Mouse (Mus musculus) MEL (cell line): Measurements from ENCODE around the gene Bcl3. TPM values are rescaled to one million over a fixed set of nuclear protein-coding genes. Genes with fewer than 3 reads are reported as not detected.

Source experiments
- DNase-seq: peaks from one replicate; pipeline ENCODE4 v3.0.0; 2011; ENCODE audit warnings: low read depth, low spot score
- H3K27ac ChIP-seq: 2 replicates; pipeline ENCODE4 v1.5.1; 2012; ENCODE audit warnings: low read depth, mild to moderate bottlenecking, control low read depth, low read length, moderate library complexity; ENCODE audit not compliant: control insufficient read depth
- H3K27me3 ChIP-seq, 2 experiments: fragments of 150-350 bp in 1 of 2; sonication (generic) in 1 of 2; 2 replicates each; pipeline ENCODE4 v1.6.1; 2012; ENCODE audit warnings: low read length in 2 of 2, mild to moderate bottlenecking in 2 of 2, improper control_type of control experiment in 1 of 2, moderate library complexity in 1 of 2; ENCODE audit not compliant: insufficient read depth in 2 of 2, control insufficient read depth in 1 of 2
- H3K36me3 ChIP-seq, 2 experiments: 2 replicates each; pipeline ENCODE4 v1.6.1; 2012 to 2014; ENCODE audit warnings: low read length in 2 of 2, improper control_type of control experiment in 1 of 2, inconsistent platforms in 1 of 2, mild to moderate bottlenecking in 1 of 2; ENCODE audit not compliant: insufficient read depth in 2 of 2, control insufficient read depth in 1 of 2
- H3K4me1 ChIP-seq, 2 experiments: fragments of 150-350 bp in 1 of 2; sonication (generic) in 1 of 2; 2 replicates each; pipeline ENCODE4 v1.6.1; 2012; ENCODE audit warnings: low read length in 2 of 2, improper control_type of control experiment in 1 of 2, mild to moderate bottlenecking in 1 of 2; ENCODE audit not compliant: insufficient read depth in 2 of 2, control insufficient read depth in 1 of 2
- H3K4me3 ChIP-seq, 2 experiments: fragments of 150-350 bp in 1 of 2; sonication (generic) in 1 of 2; 2 replicates each; pipeline ENCODE4 v1.5.1; 2012; ENCODE audit warnings: low read depth in 2 of 2, low read length in 2 of 2, mild to moderate bottlenecking in 2 of 2, moderate library complexity in 2 of 2, control low read depth in 1 of 2, improper control_type of control experiment in 1 of 2; ENCODE audit not compliant: control insufficient read depth in 1 of 2, insufficient read depth in 1 of 2
- H3K79me2 ChIP-seq: 2 replicates; pipeline ENCODE4 v1.6.1; 2012; ENCODE audit warnings: mild to moderate bottlenecking, low read length, moderate library complexity; ENCODE audit not compliant: control insufficient read depth, poor library complexity, insufficient read depth
- H3K9ac ChIP-seq: 2 replicates; pipeline ENCODE4 v1.6.1; 2012; ENCODE audit warnings: low read depth, mild to moderate bottlenecking, control low read depth, low read length, moderate library complexity; ENCODE audit not compliant: control insufficient read depth, poor library complexity, severe bottlenecking
- H3K9me3 ChIP-seq: fragments of 150-350 bp; sonication (generic); replicated peaks from 2 replicates; pipeline ENCODE4 v1.6.1; 2012; ENCODE audit warnings: mild to moderate bottlenecking, low read length, improper control_type of control experiment, moderate library complexity; ENCODE audit not compliant: insufficient read depth
- CHD1 ChIP-seq: IDR thresholded peaks from 2 replicates; pipeline ENCODE4 v1.6.1; 2012; ENCODE audit warnings: low read depth, mild to moderate bottlenecking, inconsistent platforms, low read length, improper control_type of control experiment
- CTCF ChIP-seq, 3 experiments: IDR thresholded peaks in 2 of 3; conservative IDR thresholded peaks in 1 of 3; 2 replicates each; pipeline ENCODE4 v1.5.1; 2011 to 2012; ENCODE audit warnings: low read length in 3 of 3, low read depth in 2 of 3, mild to moderate bottlenecking in 2 of 3, improper control_type of control experiment in 1 of 3, inconsistent platforms in 1 of 3, mixed read lengths in 1 of 3, moderate library complexity in 1 of 3; ENCODE audit not compliant: control insufficient read depth in 1 of 3, insufficient read depth in 1 of 3, poor library complexity in 1 of 3, severe bottlenecking in 1 of 3
- E2F4 ChIP-seq: IDR thresholded peaks from 2 replicates; pipeline ENCODE4 v1.6.1; 2011; ENCODE audit warnings: low read depth, low read length, improper control_type of control experiment, borderline replicate concordance
- ELF1 ChIP-seq: IDR thresholded peaks from 2 replicates; pipeline ENCODE4 v1.6.1; 2014; ENCODE audit warnings: low read depth, mild to moderate bottlenecking, inconsistent platforms, low read length, improper control_type of control experiment, moderate library complexity
- GABPA ChIP-seq: IDR thresholded peaks from 2 replicates; pipeline ENCODE4 v1.6.1; 2012; ENCODE audit warnings: low read depth, mild to moderate bottlenecking, inconsistent platforms, low read length, improper control_type of control experiment, moderate library complexity
- HCFC1 ChIP-seq: IDR thresholded peaks from 2 replicates; pipeline ENCODE4 v1.6.1; 2012; ENCODE audit warnings: low read depth, mild to moderate bottlenecking, inconsistent platforms, low read length, improper control_type of control experiment, moderate library complexity
- JUND ChIP-seq: IDR thresholded peaks from 2 replicates; pipeline ENCODE4 v1.6.1; 2011; ENCODE audit warnings: low read depth, mild to moderate bottlenecking, improper control_type of control experiment, low read length
- KAT2A ChIP-seq: conservative IDR thresholded peaks from 2 replicates; pipeline ENCODE4 v1.6.1; 2012; ENCODE audit warnings: low read depth, low read length, improper control_type of control experiment, inconsistent platforms
- MAFK ChIP-seq: IDR thresholded peaks from 2 replicates; pipeline ENCODE4 v1.6.1; 2011; ENCODE audit warnings: low read depth, mild to moderate bottlenecking, low read length, improper control_type of control experiment, borderline replicate concordance
- MAX ChIP-seq: IDR thresholded peaks from 2 replicates; pipeline ENCODE4 v1.6.1; 2011; ENCODE audit warnings: low read length, improper control_type of control experiment
- MAZ ChIP-seq: IDR thresholded peaks from 2 replicates; pipeline ENCODE4 v1.6.1; 2012; ENCODE audit warnings: low read depth, mild to moderate bottlenecking, inconsistent platforms, low read length, improper control_type of control experiment
- MEF2A ChIP-seq: IDR thresholded peaks from 2 replicates; pipeline ENCODE4 v1.6.1; 2014; ENCODE audit warnings: low read depth, mild to moderate bottlenecking, inconsistent platforms, low read length, improper control_type of control experiment; ENCODE audit not compliant: poor library complexity, insufficient replicate concordance, severe bottlenecking; ENCODE audit errors: extremely low read depth
- NELFE ChIP-seq: IDR thresholded peaks from 2 replicates; pipeline ENCODE4 v1.6.1; 2011; ENCODE audit warnings: low read depth, low read length, improper control_type of control experiment
- POLR2A ChIP-seq, 2 experiments: IDR thresholded peaks; 2 replicates each; pipeline ENCODE4 v1.6.1; 2011 to 2012; ENCODE audit warnings: low read length in 2 of 2, mild to moderate bottlenecking in 2 of 2, control low read depth in 1 of 2, improper control_type of control experiment in 1 of 2, low read depth in 1 of 2, moderate library complexity in 1 of 2; ENCODE audit not compliant: control insufficient read depth in 1 of 2, insufficient read depth in 1 of 2, poor library complexity in 1 of 2
- POLR2AphosphoS5 ChIP-seq: IDR thresholded peaks from 2 replicates; pipeline ENCODE4 v1.6.1; 2012; ENCODE audit warnings: low read depth, borderline replicate concordance, mild to moderate bottlenecking, inconsistent platforms, low read length, moderate library complexity, mixed read lengths
- RAD21 ChIP-seq: IDR thresholded peaks from 2 replicates; pipeline ENCODE4 v1.6.1; 2011; ENCODE audit warnings: mild to moderate bottlenecking, low read depth, low read length, improper control_type of control experiment
- RCOR1 ChIP-seq: IDR thresholded peaks from 2 replicates; pipeline ENCODE4 v1.6.1; 2012; ENCODE audit warnings: low read depth, mild to moderate bottlenecking, inconsistent platforms, low read length, improper control_type of control experiment
- SIN3A ChIP-seq: IDR thresholded peaks from 2 replicates; pipeline ENCODE4 v1.6.1; 2012; ENCODE audit warnings: low read length, improper control_type of control experiment, inconsistent platforms
- SMC3 ChIP-seq: IDR thresholded peaks from 2 replicates; pipeline ENCODE4 v1.6.1; 2011; ENCODE audit warnings: low read depth, low read length, improper control_type of control experiment
- TAL1 ChIP-seq: IDR thresholded peaks from 2 replicates; pipeline ENCODE4 v1.6.1; 2012; ENCODE audit warnings: mild to moderate bottlenecking, inconsistent platforms, low read length, moderate library complexity, mixed read lengths
- TCF12 ChIP-seq: IDR thresholded peaks from 2 replicates; pipeline ENCODE4 v1.6.1; 2014; ENCODE audit warnings: low read depth, mild to moderate bottlenecking, inconsistent platforms, low read length, improper control_type of control experiment, moderate library complexity
- UBTF ChIP-seq: IDR thresholded peaks from 2 replicates; pipeline ENCODE4 v1.6.1; 2012; ENCODE audit warnings: low read depth, mild to moderate bottlenecking, inconsistent platforms, low read length, improper control_type of control experiment, moderate library complexity, borderline replicate concordance; ENCODE audit not compliant: insufficient read depth
- USF1 ChIP-seq: IDR thresholded peaks from 2 replicates; pipeline ENCODE4 v1.6.1; 2014; ENCODE audit warnings: low read depth, mild to moderate bottlenecking, inconsistent platforms, low read length, improper control_type of control experiment, moderate library complexity
- USF2 ChIP-seq, 2 experiments: IDR thresholded peaks; 2 replicates each; pipeline ENCODE4 v1.6.1; 2011 to 2012; ENCODE audit warnings: improper control_type of control experiment in 2 of 2, low read length in 2 of 2, borderline replicate concordance in 1 of 2, inconsistent platforms in 1 of 2, low read depth in 1 of 2, mild to moderate bottlenecking in 1 of 2; ENCODE audit not compliant: insufficient read depth in 1 of 2
- ZKSCAN1 ChIP-seq: IDR thresholded peaks from 2 replicates; pipeline ENCODE4 v1.6.1; 2012; ENCODE audit warnings: low read depth, mild to moderate bottlenecking, inconsistent platforms, low read length, improper control_type of control experiment, moderate library complexity
- ZMIZ1 ChIP-seq: IDR thresholded peaks from 2 replicates; pipeline ENCODE4 v1.6.1; 2012; ENCODE audit warnings: low read depth, mild to moderate bottlenecking, inconsistent platforms, low read length, improper control_type of control experiment, moderate library complexity
- polyA plus RNA-seq, 2 experiments: library from polyadenylated mRNA; stranded (reverse) in 1 of 2; unstranded in 1 of 2; fragments of >175 nt in 1 of 2; fragments of >200 nt in 1 of 2; gene quantifications; 2 replicates each; pipeline versions ENCODE4 v1.2.1 to v1.2.4; 2012; ENCODE audit warnings: low replicate concordance in 2 of 2, low read depth in 1 of 2; ENCODE audit not compliant: insufficient read length in 2 of 2, insufficient read depth in 1 of 2, missing spikeins in 1 of 2
- total RNA-seq: library from RNA; depleted of rRNA; stranded (reverse); fragments of 300-350 nt; gene quantifications from 2 replicates; pipeline ENCODE4 v1.2.3, GENCODE M21; 2012

Gene Bcl3
- total and polyA plus RNA-seq, 3 experiments = 2.7 to 6.7 TPM; not detected in 1

GRCm38 (mm10) chr7:19865246-19866036 is 42.9 kb upstream of the Bcl3 start:
- no peaks in the 10 kb centered on the region for H3K79me2 ChIP-seq
- TF ChIP-seq RCOR1 (no peak), JUND (no peak), MAFK (no peak), MEF2A (no peak), SMC3 (no peak), UBTF (no peak), TAL1 (no peak), RAD21 (no peak), TCF12 (no peak), SIN3A (no peak), KAT2A (no peak), ZMIZ1 (no peak), POLR2AphosphoS5 (no peak), USF1 (no peak), CHD1 (no peak)

GRCm38 (mm10) chr7:19864241-19864640 is 41.7 kb upstream of the Bcl3 start:
- H3K79me2 ChIP-seq = no peaks in the 10 kb centered on the region
- no peaks in the 10 kb centered on the region; a peak in 1 of 4 replicates for H3K36me3 ChIP-seq
- no peaks in the 10 kb centered on the region; a peak in 1 of 4 replicates for H3K4me1 ChIP-seq
- no peaks in the 10 kb centered on the region for H3K9me3 ChIP-seq
- no peak overlapping the region for H3K4me3 ChIP-seq
- DNase-seq = no peak
- H3K9ac ChIP-seq = no peak overlapping the region
- H3K27me3 ChIP-seq = peaks cover 0 to 2% of the 10 kb centered on the region in 2 experiments; a peak in 2 of 4 replicates
- no peak overlapping the region for H3K27ac ChIP-seq
- TF ChIP-seq NELFE = no peak
- no peak for TF ChIP-seq UBTF
- TF ChIP-seq USF1 = no peak
- no peak for TF ChIP-seq KAT2A
- no peak for TF ChIP-seq HCFC1
- no peak for TF ChIP-seq USF2 (IDR thresholded peaks at IDR 0.05; ENCODE audit: borderline replicate concordance in 1 of 2, insufficient read depth in 1 of 2, low read depth in 1 of 2, low read length in 2 of 2)
- TF ChIP-seq JUND = no peak
- no peak for TF ChIP-seq SIN3A
- TF ChIP-seq MAZ = no peak
- no peak for TF ChIP-seq RCOR1
- TF ChIP-seq CTCF (IDR thresholded peaks at IDR 0.05 in 2 of 3, conservative IDR thresholded peaks at IDR 0.05 in 1 of 3; ENCODE audit: control insufficient read depth in 1 of 3, insufficient read depth in 1 of 3, low read depth in 2 of 3, low read length in 3 of 3, poor library complexity in 1 of 3, severe bottlenecking in 1 of 3) = no peak
- TF ChIP-seq ZKSCAN1 = no peak
- no peak for TF ChIP-seq SMC3
- TF ChIP-seq POLR2AphosphoS5 = no peak
- TF ChIP-seq GABPA = no peak
- TF ChIP-seq E2F4 = no peak
- TF ChIP-seq POLR2A (IDR thresholded peaks at IDR 0.05; ENCODE audit: control insufficient read depth in 1 of 2, insufficient read depth in 1 of 2, low read depth in 1 of 2, low read length in 2 of 2, poor library complexity in 1 of 2) = no peak
- TF ChIP-seq MAX = no peak
- TF ChIP-seq ELF1 = no peak

More at GRCm38 (mm10) chr7:19865246-19866036, 42.9 kb upstream of the Bcl3 start:
- no peak overlapping the region for H3K4me3 ChIP-seq
- no peaks in the 10 kb centered on the region for H3K9me3 ChIP-seq
- no peak overlapping the region for H3K27ac ChIP-seq
- peaks cover 0 to 2% of the 10 kb centered on the region in 2 experiments; a peak in 3 of 4 replicates for H3K4me1 ChIP-seq
- no peaks in the 10 kb centered on the region; a peak in 1 of 4 replicates for H3K36me3 ChIP-seq
- no peaks in the 10 kb centered on the region; a peak in 1 of 4 replicates for H3K27me3 ChIP-seq
- no peak overlapping the region for H3K9ac ChIP-seq
- no peak for DNase-seq
